ENCODE assay signal across 18 mouse cellular contexts in genomic region chr11:93733568-93734185, GRCm38 (mm10).
DNase-seq lines count a peak whose midpoint lies in the region; ATAC-seq and TF ChIP-seq lines count a peak whose summit lies in the region.
"Had no signal": no experiment of that assay in that cellular context is flagged by ENCODE, and none has a peak within 500 bp of the region (broad histone marks: within the 10 kb centered on the region; RNA-seq: fewer than 3 reads in every experiment).

No protein-coding gene starts in this region.

- no peaks in the 10 kb centered on the region for H3K36me3 ChIP-seq in hindbrain, embryonic 12.5 days
- H3K36me3 ChIP-seq in hindbrain, embryonic 14.5 days (replicated peaks; ENCODE audit: control insufficient read depth, insufficient read depth) = no peaks in the 10 kb centered on the region
- H3K36me3 ChIP-seq in lung, postnatal 0 days (ENCODE audit: insufficient read depth, low read length) = no peaks in the 10 kb centered on the region
- no peaks in the 10 kb centered on the region for H3K36me3 ChIP-seq in megakaryocyte, embryonic 14.5 days (replicated peaks; ENCODE audit: low read length)
- H3K36me3 ChIP-seq: forebrain, embryonic 15.5 days; hindbrain, embryonic 15.5 days; midbrain, embryonic 13.5 days; neural tube, embryonic 13.5 days had no signal

- TF ChIP-seq CTCF in lung, postnatal 0 days (IDR thresholded peaks at IDR 0.05) = no peak

- no peak overlapping the region for H3K27ac ChIP-seq in hindbrain, embryonic 12.5 days
- H3K27ac ChIP-seq in hindbrain, embryonic 14.5 days = no peak overlapping the region
- H3K27ac ChIP-seq in lung, postnatal 0 days (ENCODE audit: low read length) = no peak overlapping the region
- H3K27ac ChIP-seq: forebrain, embryonic 15.5 days; hindbrain, embryonic 15.5 days; left cerebral cortex, adult 2 months; midbrain, embryonic 13.5 days; neural tube, embryonic 13.5 days had no signal

- H3K9ac ChIP-seq in hindbrain, embryonic 12.5 days = no peak overlapping the region
- no peak overlapping the region for H3K9ac ChIP-seq in hindbrain, embryonic 14.5 days
- no peak overlapping the region for H3K9ac ChIP-seq in lung, postnatal 0 days (replicated peaks; ENCODE audit: low read depth)
- H3K9ac ChIP-seq: forebrain, embryonic 15.5 days; hindbrain, embryonic 15.5 days; midbrain, embryonic 13.5 days; neural tube, embryonic 13.5 days had no signal

- TF ChIP-seq EP300 in lung, postnatal 0 days (IDR thresholded peaks at IDR 0.05) = no peak

- no peaks in the 10 kb centered on the region for H3K27me3 ChIP-seq in hindbrain, embryonic 12.5 days
- no peaks in the 10 kb centered on the region for H3K27me3 ChIP-seq in hindbrain, embryonic 14.5 days (ENCODE audit: control insufficient read depth, insufficient read depth, low read length)
- no peaks in the 10 kb centered on the region for H3K27me3 ChIP-seq in lung, postnatal 0 days (replicated peaks; ENCODE audit: insufficient read depth, low read length)
- H3K27me3 ChIP-seq in megakaryocyte, embryonic 14.5 days (replicated peaks) = no peaks in the 10 kb centered on the region
- H3K27me3 ChIP-seq: forebrain, embryonic 15.5 days; hindbrain, embryonic 15.5 days; midbrain, embryonic 13.5 days; neural tube, embryonic 13.5 days; Patski had no signal

- no peak for DNase-seq in hindbrain, embryonic 14.5 days (ENCODE audit: low spot score)
- DNase-seq in lung, postnatal 0 days (ENCODE audit: low spot score) = peak; percentile 9
- DNase-seq in lung, postnatal 4 days = no peak
- DNase-seq in embryo, embryonic 11 days = peak; percentile 10
- no peak for DNase-seq in frontal cortex, postnatal 36 days (ENCODE audit: low spot score in 2 of 2)
- DNase-seq in T-cell, adult 2 months (ENCODE audit: low spot score) = no peak
- DNase-seq: adrenal gland, adult 2 months; cerebellum, postnatal 25 days; lung, adult 18-20 months; spleen, adult 18-20 months had no signal

- no peak overlapping the region for H3K4me3 ChIP-seq in hindbrain, embryonic 12.5 days
- H3K4me3 ChIP-seq in hindbrain, embryonic 14.5 days (replicated peaks; ENCODE audit: low read length) = no peak overlapping the region
- H3K4me3 ChIP-seq in lung, postnatal 0 days (ENCODE audit: low read depth, low read length) = no peak overlapping the region
- peak overlapping the region; percentile 44 for H3K4me3 ChIP-seq in megakaryocyte, embryonic 14.5 days (replicated peaks)
- H3K4me3 ChIP-seq: forebrain, embryonic 15.5 days; hindbrain, embryonic 15.5 days; left cerebral cortex, adult 2 months; midbrain, embryonic 13.5 days; neural tube, embryonic 13.5 days had no signal

- WGBS in hindbrain, embryonic 12.5 days = 45% methylated on average over 11 of the region's 11 CpGs
- WGBS in hindbrain, embryonic 14.5 days = 55% methylated on average over 11 of the region's 11 CpGs
- 48% methylated on average over 11 of the region's 11 CpGs for WGBS in lung, postnatal 0 days

- H3K4me1 ChIP-seq in hindbrain, embryonic 12.5 days = peaks cover 2% of the 10 kb centered on the region; the same call in 1 of the 2 replicates
- H3K4me1 ChIP-seq in hindbrain, embryonic 14.5 days (replicated peaks; ENCODE audit: control insufficient read depth, insufficient read depth, low read length) = no peaks in the 10 kb centered on the region
- no peaks in the 10 kb centered on the region for H3K4me1 ChIP-seq in lung, postnatal 0 days (ENCODE audit: insufficient read depth, low read depth, low read length)
- no peaks in the 10 kb centered on the region for H3K4me1 ChIP-seq in megakaryocyte, embryonic 14.5 days
- H3K4me1 ChIP-seq: forebrain, embryonic 15.5 days; hindbrain, embryonic 15.5 days; midbrain, embryonic 13.5 days; neural tube, embryonic 13.5 days had no signal

- ATAC-seq in hindbrain, embryonic 12.5 days (ENCODE audit: low FRiP score) = no peak
- no peak for ATAC-seq in hindbrain, embryonic 14.5 days (ENCODE audit: low FRiP score)
- no peak for ATAC-seq in lung, postnatal 0 days
- ATAC-seq: forebrain, embryonic 15.5 days; midbrain, embryonic 13.5 days; Patski had no signal

- 0 out of 2 replicates have a peak overlapping the region, but pooled peaks have one; percentile 6 for H3K4me2 ChIP-seq in hindbrain, embryonic 12.5 days (replicated peaks)
- no peak overlapping the region for H3K4me2 ChIP-seq in hindbrain, embryonic 14.5 days (replicated peaks)
- no peak overlapping the region for H3K4me2 ChIP-seq in lung, postnatal 0 days (replicated peaks; ENCODE audit: low read depth, low read length)
- H3K4me2 ChIP-seq: forebrain, embryonic 15.5 days; hindbrain, embryonic 15.5 days; midbrain, embryonic 13.5 days; neural tube, embryonic 13.5 days had no signal

- H3K9me3 ChIP-seq in hindbrain, embryonic 12.5 days (replicated peaks) = no peaks in the 10 kb centered on the region
- no peaks in the 10 kb centered on the region for H3K9me3 ChIP-seq in hindbrain, embryonic 14.5 days (ENCODE audit: control insufficient read depth, low read length)
- H3K9me3 ChIP-seq in lung, postnatal 0 days (ENCODE audit: low read length) = no peaks in the 10 kb centered on the region
- peaks cover 19% of the 10 kb centered on the region; the same call in 1 of the 2 replicates for H3K9me3 ChIP-seq in megakaryocyte, embryonic 14.5 days
- H3K9me3 ChIP-seq: forebrain, embryonic 15.5 days; hindbrain, embryonic 15.5 days; midbrain, embryonic 13.5 days; neural tube, embryonic 13.5 days had no signal

Comparison
In these comparisons a context has a peak if more than half of its experiments do, and no peak if none do; other contexts are left out.
1. DNase-seq: peak in lung, postnatal 0 days (single experiment) and embryo, embryonic 11 days (single experiment); none in hindbrain, embryonic 14.5 days (single experiment), lung, postnatal 4 days (0 of 2), frontal cortex, postnatal 36 days (0 of 2) and T-cell, adult 2 months (single experiment).